Mouse (Mus musculus): ENCODE results near the gene Litaf. TPM values are rescaled to one million over a fixed set of nuclear protein-coding genes. Genes with fewer than 3 reads are reported as not detected.
A peak's percentile ranks its signal among the peaks of the same experiment; 100 is the strongest.
"Not testable (repeated sequence)": the region's sequence is repeated elsewhere in the genome, so short reads cannot be mapped to it uniquely, and the experiment has no call there.

Gene Litaf
- polyA plus RNA-seq, 2 experiments from 2014 or later = 40.1 to 49.5 TPM

DNA sequence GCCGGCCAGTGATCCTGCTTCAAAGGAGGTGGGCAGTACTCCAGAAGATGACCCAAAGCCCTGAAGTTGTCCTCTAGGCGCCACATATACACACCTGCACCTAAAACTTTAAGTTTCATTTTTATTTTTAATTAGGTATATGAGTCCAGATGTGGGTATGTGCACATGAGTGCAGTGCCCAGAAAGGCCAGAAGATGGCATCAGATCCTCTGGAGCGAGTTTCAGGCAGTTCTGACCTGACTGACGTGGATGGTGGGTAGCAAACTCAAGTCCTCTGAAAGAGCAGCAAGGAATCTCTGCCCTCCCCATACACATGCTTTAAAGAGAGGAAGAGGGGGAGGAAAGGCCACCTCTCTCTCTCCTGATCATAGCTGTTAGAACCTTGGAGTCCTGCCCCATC lies 76.1 kb downstream of the Litaf start:
- ATAC-seq = no peak

DNA sequence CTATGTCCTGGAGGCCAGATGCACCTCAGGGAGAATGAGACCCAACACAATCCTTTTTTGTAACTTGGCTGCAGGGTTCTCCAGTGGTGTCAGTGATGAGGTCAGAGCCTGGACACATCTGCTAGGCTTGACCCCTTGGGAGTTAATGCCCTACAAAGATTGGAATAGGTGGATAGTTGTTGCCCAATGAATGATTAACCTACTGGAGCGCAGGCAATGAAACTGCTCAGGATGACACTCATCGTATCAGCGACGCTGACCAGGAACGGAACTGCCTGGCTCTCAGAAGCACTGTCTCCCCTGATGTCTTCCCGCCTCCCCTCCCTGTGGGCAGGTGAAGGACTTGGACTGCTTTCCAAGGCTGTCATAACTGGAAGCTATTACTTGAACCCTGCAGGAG lies 76.6 kb downstream of the Litaf start:
- ATAC-seq = no peak

DNA sequence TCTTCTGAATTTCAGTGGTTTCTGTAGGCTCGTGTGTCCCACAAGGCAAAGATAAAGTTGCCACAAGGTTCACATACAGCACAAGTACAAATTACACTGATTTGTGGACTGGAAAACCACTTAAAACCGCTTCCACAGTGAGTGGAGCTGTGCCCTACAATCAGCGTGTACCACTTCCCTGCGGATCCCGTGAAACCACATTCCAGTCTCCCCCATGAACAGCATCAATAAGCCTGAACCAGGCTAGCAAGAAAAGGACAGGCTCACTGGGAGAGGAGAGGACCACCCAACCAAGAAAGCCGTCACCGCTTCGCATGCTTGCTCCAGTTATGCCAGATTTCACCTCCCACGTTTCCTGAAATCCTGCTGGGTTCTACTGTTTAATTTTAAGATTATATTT lies 77.7 kb downstream of the Litaf start:
- ATAC-seq = no peak

DNA sequence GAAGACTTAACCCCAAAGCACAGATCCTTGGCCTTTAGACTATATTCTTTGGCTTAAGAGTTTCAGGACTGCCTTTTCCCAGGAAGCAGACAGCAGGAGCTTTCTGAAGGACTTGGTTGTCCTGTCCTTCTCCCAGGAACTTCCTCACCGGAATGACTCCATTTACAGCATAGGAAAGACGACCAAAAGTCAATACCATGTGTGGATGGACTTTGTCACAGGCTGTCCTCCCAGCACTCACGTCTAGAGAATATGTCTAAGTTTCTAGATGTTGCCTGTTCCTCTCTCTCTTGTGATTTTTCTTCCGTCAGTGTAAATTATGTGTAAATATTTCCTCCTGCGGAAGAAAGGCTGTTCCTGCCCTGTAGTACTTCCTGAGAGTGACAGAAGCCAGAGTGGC lies 81.4 kb downstream of the Litaf start:
- ATAC-seq = no peak

DNA sequence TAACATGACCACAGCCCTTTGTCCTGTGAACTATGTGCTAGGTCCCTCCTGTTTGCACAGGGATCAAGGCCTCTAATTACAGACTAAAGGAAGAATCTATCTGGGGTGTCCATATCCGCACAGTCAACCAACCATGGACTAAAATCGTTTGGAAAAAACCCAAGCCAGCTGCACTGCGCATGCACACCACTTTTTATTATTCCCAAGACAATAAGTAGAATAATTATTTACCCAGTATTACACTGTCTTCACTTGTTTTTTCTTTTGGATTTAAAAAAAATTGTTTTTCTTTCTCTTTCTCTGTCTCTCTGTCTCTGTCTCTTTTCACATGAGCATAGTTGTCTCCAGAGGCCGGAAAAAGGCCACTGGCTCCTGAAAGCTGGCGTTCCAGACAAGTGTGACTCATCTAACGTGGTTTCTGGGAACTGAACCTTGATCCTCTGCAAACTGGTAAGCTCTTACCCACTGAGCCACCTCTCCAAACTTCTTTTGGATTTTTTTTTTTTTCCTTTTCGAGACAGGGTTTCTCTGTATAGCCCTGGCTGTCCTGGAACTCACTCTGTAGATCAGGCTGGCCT lies 84.4 kb downstream of the Litaf start:
- ATAC-seq = no peak

DNA sequence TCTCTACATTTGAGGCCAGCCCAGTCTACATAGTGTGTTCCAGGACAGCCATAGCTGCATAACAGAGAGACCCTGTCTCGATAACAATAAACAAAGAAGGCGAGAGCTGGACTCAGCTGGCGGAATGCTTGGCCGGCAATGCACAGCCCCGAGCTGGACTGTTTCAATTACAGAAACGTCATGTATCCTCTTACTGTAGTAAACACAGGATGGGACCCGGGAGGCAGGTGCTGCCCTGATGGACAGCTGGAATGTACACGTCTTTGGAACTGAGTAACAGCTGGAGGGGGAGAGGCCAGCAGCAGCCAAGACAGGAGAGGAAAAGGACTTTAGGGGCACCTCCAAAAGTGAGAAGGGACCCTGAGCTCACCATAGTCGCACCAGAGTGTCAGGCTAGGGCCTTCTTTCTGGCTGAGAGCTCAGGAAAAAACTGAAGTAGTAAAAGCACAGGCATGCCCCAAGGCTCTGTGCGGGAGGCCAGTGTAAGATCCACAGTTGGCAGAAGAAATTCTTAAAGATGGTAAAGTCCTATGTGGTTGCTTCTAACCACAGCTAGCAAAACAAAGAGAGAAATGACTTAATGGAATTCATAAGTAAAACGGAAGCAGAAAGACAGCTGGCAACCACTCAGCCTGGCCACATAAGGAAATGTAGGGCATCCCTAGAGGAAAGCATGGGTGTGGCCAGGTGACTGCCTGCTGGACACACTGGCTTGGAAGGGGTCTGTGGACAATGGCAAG lies 86.7 kb downstream of the Litaf start:
- ATAC-seq = peak; percentile 80

DNA sequence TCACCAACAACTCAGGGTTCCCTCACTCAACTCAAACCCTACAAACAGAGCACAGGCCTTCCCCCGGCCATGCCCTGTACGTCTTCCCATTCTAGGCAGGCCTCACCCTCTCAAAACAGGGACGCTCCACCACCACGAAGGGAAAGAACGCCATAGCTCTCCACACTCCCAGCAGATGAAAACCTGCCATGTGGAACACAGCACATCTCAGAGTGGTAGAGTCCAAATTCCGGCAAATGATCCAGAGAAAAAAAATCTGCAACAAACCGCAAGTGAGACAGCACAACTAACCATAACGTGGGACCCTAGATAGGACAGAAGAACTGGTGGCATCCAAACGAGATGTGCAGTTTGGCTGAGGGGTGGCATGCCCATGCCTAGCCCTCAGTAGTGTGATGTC lies 88.1 kb downstream of the Litaf start:
- no peak for ATAC-seq

DNA sequence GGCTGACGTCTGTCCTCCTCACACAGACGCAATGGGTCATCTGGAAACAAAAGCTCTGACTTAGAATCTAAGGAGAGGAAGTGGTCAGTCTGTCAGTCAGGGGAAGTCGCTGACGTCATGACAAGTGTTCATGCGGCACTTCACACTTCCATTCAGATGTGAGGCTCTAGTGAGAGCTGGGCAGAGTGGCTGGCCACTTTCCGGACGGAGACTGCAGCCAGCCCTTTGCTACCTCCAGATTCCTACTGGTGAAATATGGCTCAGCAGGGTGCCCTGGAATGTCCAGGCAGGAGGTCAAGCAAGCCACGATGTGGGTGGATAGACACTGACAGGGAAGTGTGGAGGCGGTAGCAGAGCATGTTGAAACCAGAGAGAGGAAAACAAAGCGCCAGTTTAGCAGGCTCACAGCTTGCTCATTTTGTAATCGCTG lies 89.7 kb downstream of the Litaf start:
- ATAC-seq = no peak

DNA sequence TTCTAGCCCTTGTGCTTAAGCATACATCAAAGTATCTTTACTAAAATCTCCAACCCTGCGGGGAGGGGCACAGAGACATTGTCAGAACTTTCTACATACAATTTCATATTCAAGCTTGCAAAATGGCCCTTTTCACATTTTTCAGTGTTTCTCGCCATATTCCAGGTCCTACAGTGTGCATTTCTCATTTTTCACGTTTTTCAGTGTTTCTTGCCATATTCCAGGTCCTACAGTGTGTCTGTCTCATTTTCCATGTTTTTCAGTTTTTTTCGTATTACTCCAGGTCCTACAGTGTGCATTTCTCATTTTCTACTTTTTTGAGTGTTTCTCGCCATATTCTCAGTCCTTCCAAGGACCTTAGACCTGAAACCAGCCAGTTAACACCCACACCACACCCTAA lies 91.0 kb downstream of the Litaf start:
- ATAC-seq = peak; percentile 34

DNA sequence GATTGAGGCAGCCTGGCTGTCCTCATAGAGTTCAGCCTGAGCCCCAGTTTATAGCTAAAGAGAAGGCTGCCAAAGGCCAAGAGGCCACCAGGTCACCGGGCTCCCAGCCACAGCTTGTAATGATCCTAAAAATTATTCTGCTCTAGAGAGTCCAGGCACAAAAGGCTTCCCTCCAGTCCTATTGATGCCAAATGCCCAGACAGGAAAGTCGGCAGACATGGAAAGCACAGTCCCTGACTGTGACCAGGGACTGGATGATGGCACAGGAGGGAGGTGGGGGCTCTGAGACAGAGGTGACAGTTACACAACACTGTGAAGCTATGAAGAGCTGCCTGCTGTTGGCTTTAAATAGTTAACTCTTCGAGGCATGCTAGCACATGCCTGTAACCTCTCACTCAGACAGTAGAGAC lies 91.9 kb downstream of the Litaf start:
- no peak for ATAC-seq

DNA sequence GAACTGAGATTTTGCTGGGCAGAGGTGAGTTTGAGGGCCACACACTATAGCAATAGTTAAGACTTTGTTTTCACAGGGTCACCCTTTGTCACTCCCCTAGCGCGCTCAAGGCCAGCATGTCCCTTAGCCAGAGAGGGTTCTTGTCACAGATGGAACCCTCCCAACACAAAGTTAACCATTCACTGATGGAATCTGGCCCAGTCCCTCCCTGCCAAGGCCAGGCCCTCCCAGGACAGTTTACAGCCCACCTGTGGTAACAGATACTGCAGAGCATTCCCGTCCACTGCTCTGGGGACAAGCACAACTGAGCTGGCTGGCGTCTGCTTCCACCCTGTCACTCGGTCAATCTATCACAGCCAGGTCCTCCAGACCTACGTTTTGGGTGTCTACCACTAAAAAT lies 93.7 kb downstream of the Litaf start:
- no peak for ATAC-seq

DNA sequence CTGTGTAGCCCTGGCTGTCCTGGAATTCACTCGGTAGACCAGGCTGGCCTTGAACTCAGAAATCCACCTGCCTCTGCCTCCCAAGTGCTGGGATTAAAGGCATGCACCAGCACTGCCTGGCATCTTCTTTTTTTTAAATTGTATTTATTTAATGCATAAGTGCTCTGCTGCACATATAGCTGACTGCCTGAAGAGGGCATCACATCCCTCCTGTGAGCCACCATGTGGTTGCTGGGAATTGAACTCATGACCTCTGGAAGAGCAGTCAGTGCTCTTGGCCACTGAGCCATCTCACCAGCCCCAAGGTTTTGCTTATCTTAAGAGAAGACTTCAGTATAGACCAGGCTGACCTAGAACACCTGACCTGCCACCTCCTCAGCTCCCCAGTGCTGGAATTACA lies 96.0 kb downstream of the Litaf start:
- ATAC-seq = not testable (repeated sequence)

DNA sequence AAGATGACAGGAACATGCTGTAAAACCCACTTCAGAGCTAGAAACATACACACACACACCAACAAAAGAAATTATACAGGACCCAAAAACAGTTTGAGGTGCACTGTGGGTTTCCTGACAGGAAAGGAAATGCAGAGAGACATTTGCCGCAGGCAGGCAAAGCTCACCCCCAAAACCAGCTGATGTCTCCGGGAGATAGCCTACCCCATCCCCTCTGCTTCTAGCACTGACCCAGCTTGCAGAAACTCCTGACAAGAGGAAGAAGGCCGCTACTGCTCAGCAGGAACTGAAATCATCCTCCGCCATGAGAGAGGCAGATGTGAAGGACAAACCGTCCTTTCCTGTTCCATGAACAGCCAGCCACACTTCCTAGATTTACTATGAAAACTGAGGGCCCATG lies 96.6 kb downstream of the Litaf start:
- no peak for ATAC-seq

DNA sequence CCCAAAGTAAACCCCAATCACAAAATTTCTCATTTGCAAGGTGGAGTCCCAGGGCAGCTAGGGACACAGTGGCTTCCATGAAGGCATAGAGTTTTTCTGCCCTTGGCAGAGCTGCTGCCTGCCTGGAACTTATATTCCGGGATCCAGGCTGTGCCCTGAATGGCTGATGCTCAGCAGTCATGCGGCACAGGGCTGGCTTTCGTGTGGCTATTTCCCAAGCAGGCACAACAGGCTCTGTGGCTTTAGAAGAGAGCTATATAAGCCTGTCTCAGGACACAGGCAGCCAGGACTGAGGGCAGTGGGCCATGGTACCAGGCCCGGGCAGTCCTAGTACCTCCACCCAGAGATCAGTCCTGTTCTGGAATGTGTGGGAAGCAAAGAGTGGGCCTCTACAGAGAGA lies 97.7 kb downstream of the Litaf start:
- no peak for ATAC-seq

DNA sequence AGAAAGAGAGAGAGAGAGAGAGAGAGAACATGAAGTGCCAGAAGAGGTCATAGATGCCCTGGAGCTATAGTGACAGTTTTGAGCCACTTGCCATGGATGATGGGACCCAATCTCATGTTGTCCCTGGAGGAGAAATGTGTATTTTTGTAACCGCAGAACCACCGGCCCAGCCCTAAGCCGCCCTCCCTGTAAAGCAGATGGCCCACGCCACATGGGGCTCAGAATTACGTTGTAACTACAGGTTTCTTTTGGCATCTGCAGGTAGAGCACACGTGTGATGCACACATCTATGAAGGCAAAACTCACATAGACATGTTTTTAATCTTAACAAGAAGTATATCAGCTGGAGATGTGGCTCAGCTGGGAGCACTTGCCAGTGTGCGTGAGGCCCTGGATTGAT lies 98.2 kb downstream of the Litaf start:
- no peak for ATAC-seq

DNA sequence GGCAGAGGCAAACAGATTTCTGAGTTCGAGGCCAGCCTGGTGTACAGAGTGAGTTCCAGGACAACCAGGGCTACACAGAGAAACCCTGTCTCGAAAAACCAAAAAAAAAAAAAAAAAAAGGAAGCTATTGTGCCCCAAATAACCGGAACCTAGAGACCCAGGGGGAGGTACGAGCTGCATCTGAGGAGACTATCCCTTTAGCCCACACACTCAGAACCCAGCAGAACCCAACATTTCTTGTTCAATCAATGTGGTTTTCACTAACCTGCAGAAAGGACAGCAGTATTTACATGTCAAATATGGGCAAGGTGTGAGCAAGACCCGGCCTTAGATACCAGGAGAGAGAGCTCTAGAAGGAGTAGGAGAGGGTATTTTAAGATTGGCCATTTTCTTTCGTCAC lies 98.9 kb downstream of the Litaf start:
- ATAC-seq = no peak

DNA sequence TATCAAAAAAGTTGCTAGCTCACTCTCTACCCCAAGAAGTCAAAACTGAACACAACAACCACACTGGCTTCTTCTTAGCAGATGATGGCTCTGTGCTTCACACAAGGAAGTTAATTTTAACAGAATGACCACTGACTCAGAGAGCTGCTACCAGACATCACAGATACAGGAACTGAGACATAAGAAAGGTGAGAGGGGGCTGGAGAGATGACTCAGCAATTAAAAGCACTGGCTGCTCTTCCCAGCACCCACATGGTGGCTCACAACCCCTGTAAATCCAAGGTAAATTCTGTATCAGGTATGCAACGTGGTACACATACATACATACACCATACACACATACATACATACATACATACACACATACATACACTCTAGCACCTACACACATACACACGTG lies 100.9 kb downstream of the Litaf start:
- ATAC-seq = no peak

DNA sequence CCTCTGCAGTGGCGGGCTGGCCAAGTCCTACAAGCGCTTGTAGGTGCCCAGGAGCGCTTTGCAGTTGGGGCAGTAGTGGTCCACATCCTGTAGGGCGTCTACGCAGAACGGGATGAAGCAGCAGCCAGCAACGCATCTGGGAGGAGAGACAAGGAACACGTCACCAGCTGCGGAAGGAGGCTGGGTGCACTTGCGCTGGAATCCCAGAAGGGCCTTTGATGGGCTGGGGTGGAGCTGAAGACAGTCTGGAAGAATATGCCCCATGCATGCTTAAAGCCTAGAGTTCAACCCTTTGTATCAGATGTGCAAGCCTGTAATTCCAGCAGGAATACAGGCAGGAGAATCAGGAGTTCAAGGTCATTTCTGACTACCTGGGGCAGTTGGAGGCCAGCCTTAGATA lies 105.0 kb downstream of the Litaf start:
- ATAC-seq = no peak

DNA sequence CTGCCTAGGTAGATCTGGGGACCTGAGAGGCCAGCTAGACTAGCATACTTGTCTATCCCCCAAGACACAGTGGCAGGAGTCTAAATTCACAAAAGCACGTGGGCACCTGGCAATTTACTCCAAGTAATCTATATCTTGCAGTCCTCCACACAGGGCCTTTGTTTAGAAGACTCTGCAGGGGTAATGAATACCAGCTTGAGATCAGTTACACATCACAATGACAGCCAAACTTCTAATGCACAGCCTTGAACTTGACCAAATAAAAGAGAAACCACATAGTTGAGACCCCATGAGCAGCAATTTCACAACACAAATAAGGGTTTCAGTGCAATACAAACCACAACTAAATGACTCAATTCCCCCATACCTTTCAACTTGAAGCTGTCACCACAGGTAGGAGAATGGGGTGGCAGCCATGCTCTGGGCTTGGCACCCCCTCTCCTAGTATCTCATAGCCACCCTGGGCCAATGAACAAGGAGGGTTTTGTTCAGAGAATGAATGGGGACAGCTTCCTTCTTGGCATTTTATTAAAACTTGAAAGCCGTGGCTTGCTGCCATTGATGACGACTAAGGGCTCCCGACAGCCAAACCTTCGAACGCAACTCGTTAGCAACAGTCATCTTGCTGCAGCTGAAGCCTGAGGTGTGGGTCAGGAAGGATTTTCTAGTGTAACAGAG lies 107.1 kb downstream of the Litaf start:
- no peak for ATAC-seq

DNA sequence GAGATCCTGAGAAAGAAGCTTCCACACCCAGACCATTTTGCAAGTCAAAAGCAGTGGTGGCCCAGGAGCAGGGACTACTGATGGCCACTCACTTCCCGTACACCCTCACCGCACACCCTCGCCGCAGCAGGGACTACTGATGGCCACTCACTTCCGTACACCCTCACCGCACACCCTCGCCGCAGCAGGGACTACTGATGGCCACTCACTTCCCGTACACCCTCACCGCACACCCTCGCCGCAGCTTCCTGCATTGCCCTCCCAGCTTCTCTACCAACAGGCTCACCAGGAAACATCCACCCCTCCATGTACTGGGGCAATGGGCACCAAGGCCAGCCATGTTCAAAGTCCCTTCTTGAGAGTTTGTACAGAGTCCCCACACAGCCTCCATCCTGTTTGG lies 107.7 kb downstream of the Litaf start:
- peak; percentile 14 for ATAC-seq

DNA sequence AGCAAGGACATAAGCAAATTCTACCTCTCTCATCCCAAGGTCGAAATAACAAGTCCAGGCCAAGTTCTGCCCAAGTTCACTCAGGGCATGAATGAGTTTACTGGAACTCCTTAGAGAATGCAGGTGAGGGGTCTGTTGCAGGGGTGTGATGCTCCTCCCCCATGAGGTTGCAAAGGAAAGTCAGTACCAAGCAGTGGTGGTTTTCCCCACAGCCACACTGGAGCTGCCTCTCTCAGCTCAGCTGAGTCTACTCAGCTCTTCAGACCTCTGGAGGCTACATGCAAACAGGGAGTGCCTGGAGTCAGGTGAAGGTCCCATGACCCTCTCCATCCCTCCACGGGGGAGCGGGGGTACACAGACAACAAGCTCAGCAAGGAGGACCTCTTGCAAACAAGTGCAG lies 108.2 kb downstream of the Litaf start:
- ATAC-seq = no peak

DNA sequence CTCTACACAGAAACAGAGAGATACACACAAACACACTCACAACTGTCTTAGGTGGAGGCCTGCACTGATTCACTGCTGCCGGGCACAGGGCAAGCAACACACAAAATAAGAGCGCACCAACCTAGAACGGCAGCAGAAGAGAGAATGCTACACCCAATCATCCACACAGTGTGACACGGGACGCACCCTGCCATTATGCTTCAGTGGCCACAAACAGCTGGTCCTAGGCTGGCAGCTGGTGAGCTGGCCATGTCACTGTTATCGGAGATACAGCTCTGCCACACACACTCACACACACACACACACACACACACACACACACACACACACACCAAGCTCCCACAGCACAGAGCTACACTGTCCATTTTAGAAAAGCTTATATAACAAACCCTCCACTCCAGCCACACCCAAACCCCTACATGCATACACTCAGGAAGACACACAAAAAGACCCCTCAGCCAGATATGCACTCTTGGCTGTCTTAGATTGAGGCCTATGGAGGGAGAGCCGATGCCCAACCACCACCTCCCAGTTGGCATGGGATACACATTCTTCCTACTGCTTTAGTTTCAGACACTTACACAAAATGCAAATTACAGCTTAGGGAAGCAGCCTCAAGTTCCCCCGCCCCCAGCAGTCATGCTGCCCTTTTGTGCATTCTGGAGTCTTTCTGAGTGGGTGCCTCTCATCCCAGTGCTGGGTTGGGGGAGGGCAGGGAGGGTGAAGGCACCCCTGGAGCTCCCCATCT lies 108.8 kb downstream of the Litaf start:
- ATAC-seq = no peak

DNA sequence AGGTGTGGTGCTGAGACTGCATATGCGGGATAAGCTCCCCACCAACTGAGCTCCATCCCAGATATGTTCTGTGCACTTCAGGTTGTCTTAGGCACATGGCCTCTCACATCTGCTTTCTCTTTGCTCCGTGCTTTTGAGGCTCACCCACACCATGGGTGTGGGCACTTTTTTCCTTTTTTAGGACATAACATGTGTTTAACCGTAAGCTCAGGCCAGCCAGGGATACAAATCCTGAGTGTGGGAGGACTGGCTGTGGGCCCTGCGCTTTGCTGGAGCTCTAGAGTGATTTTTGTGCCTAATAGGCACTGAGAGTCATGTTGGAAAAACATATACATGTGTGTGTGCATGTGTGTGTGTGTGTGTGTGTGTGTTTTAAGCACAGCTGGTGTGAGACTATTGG lies 110.9 kb downstream of the Litaf start:
- ATAC-seq = no peak

DNA sequence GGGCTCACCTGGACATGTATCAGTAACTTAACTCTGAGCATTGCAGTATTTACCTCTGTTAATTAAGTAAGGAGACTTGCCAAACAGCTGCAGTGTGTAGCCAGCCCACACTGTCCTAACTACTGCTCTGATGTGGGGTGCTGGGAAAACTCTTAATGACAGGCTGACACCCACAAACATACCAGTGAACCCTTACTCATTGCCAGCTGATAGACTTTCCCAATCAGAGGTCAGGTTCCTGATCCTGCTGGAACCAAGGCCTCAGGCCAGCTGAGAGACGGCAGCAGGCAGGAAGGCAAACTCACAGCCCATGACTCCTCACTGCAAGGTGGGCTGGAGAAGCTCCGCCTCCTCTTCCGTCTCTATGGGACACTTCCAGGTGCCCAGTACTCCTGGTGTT lies 113.1 kb downstream of the Litaf start:
- no peak for ATAC-seq
